Mouse (Mus musculus): Measurements from ENCODE around the gene Tbc1d2b.

Tbc1d2b gene

GRCm38 (mm10) chr9:90242855-90243254 lies 27.7 kb downstream of the Tbc1d2b start:
- DNase-seq (ENCODE audit: low spot score): no peak

DNA sequence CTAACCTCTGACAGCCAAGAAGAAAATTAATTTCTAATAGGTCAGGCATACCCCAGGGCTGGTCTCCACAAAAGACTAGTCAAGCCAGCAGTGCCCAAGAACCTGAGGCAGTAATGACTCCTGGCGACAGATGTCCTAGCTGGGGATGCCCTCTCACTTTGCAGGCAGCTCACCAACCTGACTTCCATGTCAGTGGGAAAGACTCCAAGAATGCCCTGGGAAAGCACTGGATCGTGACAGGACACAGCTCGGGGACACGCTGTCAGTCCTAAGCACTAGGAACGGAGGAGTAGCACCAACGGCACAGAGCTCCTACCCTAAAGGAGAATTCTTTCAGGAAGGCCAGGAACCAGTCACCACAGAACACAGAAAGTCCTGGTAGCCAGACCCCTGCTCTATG lies 28.3 kb downstream of the Tbc1d2b start:
- DNase-seq (ENCODE audit: low spot score): no peak

DNA sequence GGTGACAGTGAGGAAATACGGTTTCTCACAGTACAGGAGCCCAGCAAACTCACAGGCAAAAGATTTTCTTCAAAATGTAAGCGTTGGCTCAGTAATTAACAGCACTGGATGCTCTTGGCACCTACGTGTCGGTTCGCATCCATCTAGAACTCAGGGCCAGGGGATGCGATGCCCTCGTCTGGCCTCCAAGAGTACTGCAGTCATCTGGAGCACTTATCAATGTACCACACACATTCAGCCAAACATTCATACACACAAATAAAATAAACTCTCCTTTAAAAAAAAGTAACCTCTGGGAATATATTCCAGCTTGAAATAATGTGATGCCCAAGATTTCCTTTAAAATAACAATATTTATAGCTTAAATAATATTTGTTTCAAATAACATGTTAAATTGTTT lies 29.0 kb downstream of the Tbc1d2b start:
- no peak for DNase-seq (ENCODE audit: low spot score)

DNA sequence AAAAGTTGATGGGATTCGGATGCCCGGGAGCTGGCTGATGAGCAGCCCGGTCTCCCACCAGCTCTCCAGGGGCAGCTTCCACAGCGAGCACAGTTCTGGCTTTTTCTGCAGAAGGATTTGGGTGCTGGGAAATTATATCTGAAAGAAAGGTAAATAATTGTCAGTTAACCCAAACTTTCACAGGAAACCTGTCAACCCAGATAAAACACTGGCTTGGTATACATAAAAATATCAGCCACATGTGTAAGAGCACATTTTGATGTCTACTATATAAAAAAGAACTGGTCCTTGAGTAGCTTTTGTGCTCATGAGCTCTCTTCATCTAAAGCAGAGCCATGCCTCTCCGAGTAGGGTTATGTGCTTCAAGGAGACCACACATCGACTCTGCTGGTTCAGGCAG lies 29.6 kb downstream of the Tbc1d2b start:
- no peak for DNase-seq (ENCODE audit: low spot score)

DNA sequence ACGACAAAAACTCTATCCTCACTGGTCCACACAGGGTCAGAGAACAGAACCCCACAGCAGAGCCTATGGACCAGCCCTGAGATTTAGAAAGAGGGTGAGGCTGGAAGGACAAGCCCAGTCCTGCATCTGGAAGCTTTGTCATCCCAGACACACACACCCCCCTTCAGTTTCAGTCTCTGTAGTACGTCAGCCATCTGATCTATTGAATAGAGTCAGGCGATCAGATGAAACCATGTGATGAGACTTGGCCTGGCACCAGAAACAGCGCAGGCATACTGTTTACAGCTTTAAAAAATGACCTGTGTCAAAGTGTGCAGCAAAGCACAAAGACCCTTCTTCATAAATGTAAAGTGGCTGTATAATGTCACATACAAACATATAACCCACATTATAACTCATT lies 30.0 kb downstream of the Tbc1d2b start:
- DNase-seq (ENCODE audit: low spot score): no peak

GRCm38 (mm10) chr9:90237232-90238062 lies 33.2 kb downstream of the Tbc1d2b start:
- no peak for DNase-seq (ENCODE audit: low spot score)

GRCm38 (mm10) chr9:90236817-90237216 lies 33.8 kb downstream of the Tbc1d2b start:
- DNase-seq (ENCODE audit: low spot score): no peak

- no peak for DNase-seq (ENCODE audit: low spot score)
Measured at GRCm38 (mm10) chr9:90235258-90235882, 35.2 kb downstream of the Tbc1d2b start.

DNA sequence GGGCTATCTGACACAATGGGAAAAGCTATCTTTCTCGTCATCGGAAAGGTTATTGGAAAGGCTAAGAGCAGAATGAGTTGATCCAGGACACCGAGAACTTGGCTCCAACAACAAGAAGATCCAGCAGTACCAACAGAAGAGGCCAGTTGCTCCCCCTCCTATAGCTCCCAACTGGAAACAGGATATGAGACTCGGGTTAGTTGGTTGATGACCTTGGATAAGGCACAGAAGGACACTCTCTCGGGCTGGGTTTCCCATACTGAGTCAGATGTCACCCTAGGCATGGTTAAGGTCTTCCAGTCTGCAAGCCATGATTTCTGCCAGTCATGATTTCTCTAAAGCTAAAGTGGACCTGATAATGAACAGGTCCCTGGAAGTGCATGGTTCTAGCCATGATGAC lies 35.8 kb downstream of the Tbc1d2b start:
- DNase-seq (ENCODE audit: low spot score): no peak

DNA sequence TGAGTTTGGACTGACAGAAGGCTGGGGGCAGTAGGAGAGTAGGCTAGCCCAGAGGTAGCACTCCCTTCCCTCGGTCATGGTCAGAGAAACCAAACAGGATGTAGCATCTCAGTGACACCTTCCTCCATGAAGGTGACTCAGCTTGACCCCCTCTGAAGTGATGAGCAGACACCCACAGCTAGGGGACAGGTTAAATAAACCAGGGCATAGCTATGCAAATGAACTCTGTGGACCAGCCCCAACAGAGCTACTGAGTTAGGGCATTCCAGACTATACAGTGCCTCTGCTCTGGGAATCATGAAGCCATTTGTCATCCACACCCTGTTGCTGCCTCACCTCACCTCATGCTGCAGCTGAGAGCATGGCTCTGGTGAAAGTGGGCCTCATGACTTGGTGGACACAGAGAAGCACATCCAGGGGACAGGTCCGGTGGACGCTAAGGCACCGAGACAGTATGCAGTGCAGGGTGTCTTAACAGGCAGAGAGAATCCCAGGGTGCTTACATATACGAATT lies 36.6 kb downstream of the Tbc1d2b start:
- no peak for DNase-seq (ENCODE audit: low spot score)

DNA sequence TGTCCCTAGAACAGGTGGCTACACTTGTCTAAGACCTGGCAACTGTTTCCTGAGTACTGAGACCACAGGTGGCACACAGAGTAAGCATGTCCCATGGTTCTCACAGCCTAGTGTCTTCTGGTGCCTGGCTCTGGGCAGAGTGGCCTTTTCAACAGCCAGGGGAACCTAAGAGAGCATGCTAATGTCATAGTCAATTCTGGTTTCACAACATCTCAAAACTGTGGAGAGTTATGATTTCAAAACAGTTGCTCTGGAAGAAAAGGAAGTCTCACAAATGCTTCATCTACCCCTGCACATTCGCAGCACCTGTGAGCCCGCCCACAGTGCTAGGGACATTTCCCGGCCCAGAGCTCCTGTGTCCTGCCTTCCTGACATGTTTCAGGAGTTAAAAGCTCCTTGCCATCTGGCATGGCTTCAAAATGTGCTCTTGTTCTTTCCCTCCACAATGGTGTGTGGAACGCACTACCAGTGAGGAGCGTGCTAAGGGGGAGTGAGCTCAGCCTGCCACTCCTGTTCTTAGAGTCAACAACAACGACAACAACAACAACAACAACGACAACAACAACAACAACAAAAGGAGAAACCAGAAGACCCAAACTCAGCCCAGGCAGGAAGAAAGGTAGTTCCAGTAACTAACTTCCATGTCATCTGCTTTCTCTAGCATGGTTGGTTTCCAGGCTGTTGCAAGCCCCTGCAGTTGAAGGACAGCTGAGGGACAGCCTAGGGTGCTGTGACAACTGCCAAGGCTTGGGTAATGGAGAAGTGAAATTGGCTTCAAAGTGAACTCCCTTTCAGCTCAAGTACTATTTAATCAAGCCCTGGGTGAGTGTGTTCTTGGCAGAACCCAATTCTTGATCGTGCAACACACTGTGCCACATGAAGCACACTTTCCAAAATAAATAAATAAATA lies 37.6 kb downstream of the Tbc1d2b start:
- DNase-seq (ENCODE audit: low spot score): no peak

DNA sequence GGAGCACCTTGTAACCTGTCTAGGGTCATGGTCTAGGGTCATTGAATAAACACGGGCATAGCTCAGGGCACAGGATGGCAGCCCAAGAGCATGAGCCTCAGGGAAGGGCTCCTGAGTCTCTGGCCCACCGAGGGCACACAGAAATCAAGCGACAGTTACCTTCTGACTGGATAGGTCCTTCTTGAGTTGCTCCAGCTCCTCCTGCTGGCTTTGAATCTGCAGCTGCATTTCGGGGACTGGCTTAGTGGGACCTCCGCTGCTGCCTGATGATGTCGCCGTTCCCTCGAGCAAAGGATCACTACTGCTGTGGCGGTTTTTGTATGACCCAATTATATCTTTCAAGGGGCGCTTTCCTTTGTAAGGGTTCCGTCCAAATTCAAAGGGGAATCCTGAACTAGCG lies 43.4 kb downstream of the Tbc1d2b start:
- DNase-seq (ENCODE audit: low spot score): no peak

GRCm38 (mm10) chr9:90226742-90227096 lies 43.9 kb downstream of the Tbc1d2b start:
- DNase-seq (ENCODE audit: low spot score): no peak

DNA sequence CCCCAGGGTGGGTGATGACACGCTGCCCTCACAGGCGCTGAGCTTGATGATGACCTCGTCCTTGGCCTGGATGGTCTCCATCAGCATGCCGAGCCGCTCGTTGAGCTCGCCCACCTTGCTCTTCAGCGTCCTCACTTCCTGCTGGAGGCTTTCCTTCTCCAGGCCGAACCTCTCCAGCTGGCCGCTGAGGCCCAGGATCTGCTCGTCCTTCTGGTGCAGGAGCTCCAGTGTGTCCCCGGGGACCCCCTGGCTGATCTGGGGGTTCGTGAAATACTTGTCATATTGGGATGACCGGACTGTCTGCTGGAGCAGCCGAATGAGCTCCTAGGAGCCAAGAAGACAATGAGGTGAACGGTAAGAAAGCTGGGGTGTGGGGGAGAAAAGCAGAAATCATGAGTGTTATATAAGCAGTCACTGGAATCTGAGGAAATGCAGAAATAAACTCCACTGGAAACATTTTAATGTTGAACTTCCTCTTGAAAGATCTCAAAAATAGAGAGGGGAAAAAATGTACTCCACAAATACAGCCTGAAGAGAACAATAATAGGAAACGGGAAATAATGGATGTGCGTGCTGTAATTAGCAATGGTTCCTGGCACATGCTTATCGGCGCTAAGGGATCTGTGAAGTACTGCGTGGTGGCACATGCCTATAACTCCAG lies 44.4 kb downstream of the Tbc1d2b start:
- DNase-seq (ENCODE audit: low spot score): no peak

DNA sequence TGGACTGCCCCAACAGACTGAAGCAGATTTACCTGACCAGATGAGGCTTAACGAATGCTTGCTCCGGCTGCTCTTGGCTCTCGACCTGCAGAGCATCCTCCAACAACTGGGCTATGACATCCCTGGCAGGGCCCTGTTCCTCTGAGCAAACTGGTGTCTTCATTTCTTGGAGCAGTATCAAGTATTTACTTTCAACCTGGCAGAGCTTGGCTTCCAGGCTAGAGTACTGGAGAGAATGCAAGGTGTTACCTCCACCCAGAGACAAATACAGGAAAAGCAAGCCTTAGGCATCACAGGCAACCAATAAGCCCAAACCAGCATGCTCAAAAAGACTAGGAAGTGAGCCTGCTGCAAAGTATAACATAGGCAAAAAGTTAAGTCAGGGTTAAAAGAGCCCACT lies 48.3 kb downstream of the Tbc1d2b start:
- DNase-seq (ENCODE audit: low spot score): no peak

DNA sequence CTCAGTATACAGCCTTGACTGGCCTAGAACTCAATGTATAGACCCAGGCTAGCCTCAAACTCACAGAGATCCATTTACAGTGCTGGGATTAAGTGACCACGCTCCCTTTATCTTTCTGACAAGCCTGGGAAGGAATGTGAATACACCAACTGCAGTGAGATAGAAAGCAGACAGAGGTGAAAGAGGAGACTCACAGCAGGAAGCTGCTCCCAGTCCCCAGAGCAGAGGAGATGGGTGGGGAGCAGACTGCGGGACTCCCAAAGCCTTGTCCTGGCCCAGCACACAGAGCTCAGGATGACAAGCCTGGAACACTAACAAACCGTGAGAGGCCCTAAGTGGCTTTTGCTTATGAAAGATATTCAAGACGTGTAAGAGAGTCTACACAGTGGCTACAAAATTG lies 53.1 kb downstream of the Tbc1d2b start:
- no peak for DNase-seq (ENCODE audit: low spot score)

DNA sequence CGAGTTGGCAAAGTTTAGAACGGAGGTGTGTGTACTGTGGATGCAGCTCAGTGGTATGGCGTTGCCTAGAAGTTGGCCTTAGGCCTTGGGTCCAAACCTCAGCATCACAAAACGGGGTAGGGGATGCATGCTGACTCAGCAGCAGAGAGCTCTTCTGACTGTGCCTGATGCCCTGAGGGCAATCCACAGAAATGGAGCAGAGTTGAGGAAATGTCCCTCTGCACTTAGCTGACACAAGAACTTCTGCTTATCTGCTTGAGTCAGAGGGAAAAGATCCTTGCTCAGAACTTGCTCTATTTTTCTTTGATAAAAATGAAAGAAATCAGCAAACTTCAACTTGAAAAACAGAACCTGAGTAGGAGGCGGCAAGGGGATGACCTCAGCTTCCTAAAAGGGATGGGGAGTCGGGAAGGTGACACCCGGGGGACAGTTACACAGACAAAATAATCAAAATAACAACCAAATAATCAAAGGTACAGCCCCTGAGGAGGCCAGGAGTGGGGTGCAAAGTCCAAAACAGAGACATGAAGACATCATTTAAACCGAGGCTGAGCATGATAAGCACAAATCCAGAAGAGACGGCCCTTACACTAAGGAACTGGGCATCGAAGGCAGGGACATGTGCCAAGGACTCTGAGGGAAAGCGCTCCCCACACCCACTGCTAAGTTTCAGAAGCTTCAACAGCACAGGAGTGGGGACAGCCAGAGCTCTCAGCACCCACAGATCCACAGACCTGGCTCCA lies 54.2 kb downstream of the Tbc1d2b start:
- no peak for DNase-seq (ENCODE audit: low spot score)

DNA sequence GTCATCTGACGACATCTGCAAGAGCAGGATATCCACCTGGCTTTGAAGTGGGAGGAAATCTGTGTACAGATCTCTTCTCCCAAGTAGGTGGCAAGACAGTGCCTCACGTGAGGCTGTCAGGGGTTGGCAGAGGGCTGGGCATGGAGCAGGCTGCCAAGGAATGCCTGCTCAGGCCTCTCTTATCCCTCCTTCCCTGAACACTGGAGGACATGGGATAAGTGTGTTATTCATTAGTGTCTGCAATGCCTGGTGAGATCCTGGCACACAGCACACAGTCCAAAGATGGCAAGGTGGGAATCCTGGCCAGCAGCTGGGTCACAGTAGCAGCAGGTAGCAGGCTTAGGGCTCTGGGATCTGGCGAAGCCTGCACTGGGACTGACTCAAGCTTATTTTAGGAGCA lies 57.5 kb downstream of the Tbc1d2b start:
- no peak for DNase-seq (ENCODE audit: low spot score)

DNA sequence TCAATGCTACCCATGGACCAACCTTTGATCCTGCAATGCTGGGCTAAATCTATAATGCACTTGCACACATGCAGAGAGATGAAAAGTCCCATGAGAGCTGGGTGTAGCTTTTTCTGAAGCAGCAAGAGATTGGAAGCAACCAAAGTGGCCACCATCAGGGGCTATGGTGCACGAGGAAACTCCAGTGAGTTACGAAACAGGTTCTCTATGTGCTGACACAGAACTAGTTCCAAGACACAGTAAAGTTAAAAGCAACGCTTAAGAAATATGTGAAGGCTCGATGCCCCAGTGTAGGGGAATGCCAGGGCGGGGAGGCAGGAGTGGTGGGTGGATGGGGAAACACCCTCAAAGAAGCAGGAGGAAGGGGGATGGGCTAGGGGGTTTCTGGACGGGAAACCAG lies 61.9 kb downstream of the Tbc1d2b start:
- no peak for DNase-seq (ENCODE audit: low spot score)

- DNase-seq (ENCODE audit: low spot score): no peak
Measured at GRCm38 (mm10) chr9:90207808-90208207, 62.8 kb downstream of the Tbc1d2b start.

DNA sequence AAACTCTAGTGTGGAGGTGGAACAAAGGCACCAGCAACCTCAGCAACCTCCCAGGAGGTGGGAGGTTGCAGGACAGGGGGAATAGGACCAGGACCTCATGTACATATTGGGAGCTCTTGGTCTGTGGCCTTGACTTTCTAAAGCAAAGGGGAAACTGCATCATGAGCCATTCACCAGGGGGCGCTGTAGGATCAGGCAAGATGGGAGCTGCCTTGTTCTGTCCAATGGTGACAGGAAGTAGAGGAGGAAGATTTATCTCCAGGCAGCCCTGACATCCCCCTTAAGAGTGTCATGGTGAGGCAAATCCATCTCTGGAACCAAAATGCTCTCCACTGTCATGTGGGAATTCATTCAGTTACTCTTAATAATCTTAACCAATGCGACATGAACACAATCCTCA lies 64.1 kb downstream of the Tbc1d2b start:
- DNase-seq (ENCODE audit: low spot score): peak; percentile 50

Data from layer of hippocampus, adult 9-10 months (tissue).